Mouse (Mus musculus) C2C12 (cell line): ENCODE data around the gene Bmp4.

ENCODE experiments used
- CEBPB ChIP-seq: IDR thresholded peaks from one replicate; pipeline ENCODE4 v1.6.1; 2011; ENCODE audit warnings: low read depth, mild to moderate bottlenecking, control low read depth, moderate library complexity
- CTCF ChIP-seq: IDR thresholded peaks from one replicate; pipeline ENCODE4 v1.5.1; 2011; ENCODE audit not compliant: control insufficient read depth, insufficient read depth, insufficient read length
- FOSL1 ChIP-seq: IDR thresholded peaks from one replicate; pipeline ENCODE4 v1.8.0; 2011; ENCODE audit warnings: mild to moderate bottlenecking, low read length; ENCODE audit not compliant: poor library complexity, insufficient read depth, severe bottlenecking
- MAX ChIP-seq: IDR thresholded peaks from one replicate; pipeline ENCODE4 v1.6.1; 2011; ENCODE audit warnings: mild to moderate bottlenecking, control low read depth
- MYOD1 ChIP-seq: IDR thresholded peaks from one replicate; pipeline ENCODE4 v1.6.1; 2011; ENCODE audit warnings: low read depth; ENCODE audit not compliant: control insufficient read depth, insufficient read length
- MYOG ChIP-seq: IDR thresholded peaks from one replicate; pipeline ENCODE4 v1.6.1; 2011; ENCODE audit not compliant: control insufficient read depth, insufficient read length; ENCODE audit errors: extremely low read depth
- USF1 ChIP-seq: IDR thresholded peaks from one replicate; pipeline ENCODE4 v1.6.1; 2011; ENCODE audit warnings: low read depth, mild to moderate bottlenecking, control low read depth, moderate library complexity

- TF ChIP-seq CTCF = no peak
- TF ChIP-seq CEBPB = no peak
- TF ChIP-seq USF1 = no peak
- no peak for TF ChIP-seq MAX
- TF ChIP-seq MYOD1 = no peak
- no peak for TF ChIP-seq MYOG
- no peak for TF ChIP-seq FOSL1
These were observed 32.8 kb downstream of the Bmp4 start for GRCm38 (mm10) chr14:46357696-46358095.
